Mouse (Mus musculus) gastrocnemius, adult 2 months (tissue): Measurements from ENCODE around the gene Scfd2. TPM values are rescaled to one million over a fixed set of nuclear protein-coding genes. Genes with fewer than 3 reads are reported as not detected.

Experiments used
- DNase-seq: peaks from one replicate; pipeline ENCODE4 v3.0.0; 2022
- H3K27ac ChIP-seq: fragments of 200-600 bp; 2 replicates; pipeline ENCODE4 v1.8.1; 2022; ENCODE audit warnings: mild to moderate bottlenecking
- H3K4me3 ChIP-seq: fragments of 200-600 bp; 2 replicates; pipeline ENCODE4 v1.8.1; 2022; ENCODE audit warnings: mild to moderate bottlenecking, moderate library complexity
- CTCF ChIP-seq: fragments of 200-600 bp; IDR thresholded peaks from 2 replicates; pipeline ENCODE4 v1.8.1; 2022; ENCODE audit warnings: antibody characterized with exemption, mild to moderate bottlenecking, moderate library complexity
- intact Hi-C: fragments of 180-260 bp; cut with DNase I; formaldehyde crosslinking; loops from one replicate; pipeline ENCODE4 v1.15.1; 2025
- total RNA-seq, 2 experiments: library from RNA; stranded (reverse); gene quantifications; 2 replicates each; pipeline ENCODE4 v1.2.3; 2021

The Scfd2 gene
- total RNA-seq, 2 experiments from 2014 or later = 10.3 to 11.7 TPM

- H3K27ac ChIP-seq = no peak overlapping the region
- intact Hi-C loops = no loop called here
These were observed 301.7 kb downstream of the Scfd2 start for GRCm38 (mm10) chr5:74229775-74230413.

DNA sequence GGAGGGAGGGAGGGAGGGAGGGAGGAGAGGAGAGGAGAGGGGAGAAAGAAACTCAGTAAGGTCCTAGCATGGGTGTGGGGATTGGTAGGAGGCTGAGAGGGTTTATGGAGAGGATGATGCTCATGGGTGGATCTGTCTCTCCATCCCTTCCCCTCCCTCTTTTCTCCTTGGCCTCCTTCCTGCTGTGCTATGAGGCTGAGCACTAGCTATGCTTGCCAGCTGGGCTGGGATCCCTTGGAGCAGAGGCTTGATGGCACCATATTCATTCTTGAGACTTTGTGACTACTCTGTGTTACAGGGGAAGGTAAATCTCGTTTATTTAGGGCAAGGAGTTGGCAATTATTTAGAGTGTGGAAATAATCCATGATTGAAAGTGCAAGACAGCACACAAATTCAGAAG is 302.6 kb downstream of the Scfd2 start:
- intact Hi-C loops = no loop called here
- Histone ChIP-seq H3K4me3 (no peak overlapping the region), H3K27ac (no peak overlapping the region)
- no peak for TF ChIP-seq CTCF
- no peak for DNase-seq

More at GRCm38 (mm10) chr5:74229775-74230413, 301.7 kb downstream of the Scfd2 start:
- no peak overlapping the region for H3K4me3 ChIP-seq
- no peak for DNase-seq
- no peak for TF ChIP-seq CTCF

DNA sequence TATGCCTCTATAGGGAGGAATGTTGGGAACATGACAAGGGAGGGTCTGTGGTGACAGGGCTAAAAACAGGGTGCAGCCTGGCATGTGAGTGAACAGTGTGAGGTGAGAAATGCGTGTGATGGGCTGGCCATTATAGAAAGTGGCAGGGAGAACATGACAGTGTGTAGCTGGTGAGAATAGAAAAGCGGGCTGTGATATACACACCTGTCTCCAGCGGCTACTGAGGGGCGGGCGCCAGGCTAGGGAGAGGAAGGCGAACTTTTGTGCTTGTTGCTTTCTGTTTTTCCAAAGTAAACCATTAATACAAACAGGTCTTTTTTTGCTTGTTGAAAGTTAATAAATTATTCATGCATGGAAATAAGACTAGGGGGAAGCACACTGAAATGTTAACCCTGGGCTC is 304.2 kb downstream of the Scfd2 start:
- H3K4me3 ChIP-seq = no peak overlapping the region
- TF ChIP-seq CTCF = no peak
- H3K27ac ChIP-seq = no peak overlapping the region
- no peak for DNase-seq
- intact Hi-C loops = no loop called here

DNA sequence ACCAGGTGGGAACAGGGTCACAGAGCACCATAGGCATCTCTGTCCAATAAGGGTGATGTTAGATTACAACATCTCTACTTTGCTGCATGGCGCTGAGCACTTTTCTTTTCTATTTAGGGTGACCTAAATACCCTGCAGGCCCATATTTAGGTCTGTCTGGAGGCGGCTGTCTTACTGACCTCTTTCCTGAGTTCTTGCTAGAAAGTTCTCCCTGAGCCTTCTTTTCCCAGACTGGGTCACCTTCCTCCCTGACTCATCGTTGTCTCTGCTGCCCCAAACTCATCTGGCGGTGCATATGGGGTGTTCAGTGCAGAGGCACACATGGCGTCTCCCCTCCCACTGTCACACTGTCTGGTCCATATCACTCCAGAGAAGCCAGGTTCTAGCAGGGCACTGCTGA is 305.4 kb downstream of the Scfd2 start:
- no peak overlapping the region for H3K27ac ChIP-seq
- DNase-seq = no peak
- H3K4me3 ChIP-seq = no peak overlapping the region
- intact Hi-C loops = no loop called here
- TF ChIP-seq CTCF = no peak

GRCm38 (mm10) chr5:74224480-74224879 is 307.1 kb downstream of the Scfd2 start:
- no peak for DNase-seq

DNA sequence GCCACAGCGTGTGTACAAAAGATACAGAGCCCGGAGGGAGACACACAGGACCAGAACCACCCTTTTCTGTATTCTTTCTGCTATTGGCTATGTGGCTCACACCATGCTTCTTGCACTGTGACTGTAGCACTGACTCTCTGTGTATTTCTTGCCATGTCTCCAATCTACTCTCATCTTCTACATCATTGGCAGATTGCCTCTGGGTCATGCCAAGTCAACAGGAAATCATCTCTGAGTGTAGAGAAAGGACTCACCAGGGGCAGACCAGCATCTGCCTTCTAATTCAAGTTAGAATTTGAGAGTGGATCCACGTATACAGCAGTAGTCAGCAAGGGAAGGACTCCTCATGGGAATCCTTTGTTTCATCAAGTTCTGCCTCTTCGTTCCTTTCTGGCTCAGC is 308.9 kb downstream of the Scfd2 start:
- Histone ChIP-seq H3K4me3 (no peak overlapping the region), H3K27ac (no peak overlapping the region; the same call in 1 of the 2 replicates)
- DNase-seq = no peak
- intact Hi-C loops = no loop called here
- no peak for TF ChIP-seq CTCF

More at GRCm38 (mm10) chr5:74224480-74224879, 307.1 kb downstream of the Scfd2 start:
- TF ChIP-seq CTCF = no peak
- H3K27ac ChIP-seq = peak overlapping the region; percentile 48; the same call in 1 of the 2 replicates
- intact Hi-C loops = no loop called here
- no peak overlapping the region for H3K4me3 ChIP-seq

- H3K27ac ChIP-seq = no peak overlapping the region
- no peak for DNase-seq
- no peak for TF ChIP-seq CTCF
- no peak overlapping the region for H3K4me3 ChIP-seq
- intact Hi-C loops = no loop called here
These were observed 313.0 kb downstream of the Scfd2 start for GRCm38 (mm10) chr5:74218524-74218923.

GRCm38 (mm10) chr5:74215125-74215524 is 316.4 kb downstream of the Scfd2 start:
- H3K27ac ChIP-seq = no peak overlapping the region
- no peak for DNase-seq
- TF ChIP-seq CTCF = no peak
- intact Hi-C loops = no loop called here
- H3K4me3 ChIP-seq = peak overlapping the region; percentile 17; the same call in 1 of the 2 replicates

- Histone ChIP-seq H3K27ac (no peak overlapping the region), H3K4me3 (no peak overlapping the region)
- DNase-seq = no peak
- intact Hi-C loops = no loop called here
- TF ChIP-seq CTCF = no peak
These were observed 317.0 kb downstream of the Scfd2 start for GRCm38 (mm10) chr5:74214501-74215110.

GRCm38 (mm10) chr5:74211346-74211745 is 320.2 kb downstream of the Scfd2 start:
- intact Hi-C loops = no loop called here
- Histone ChIP-seq H3K4me3 (no peak overlapping the region), H3K27ac (0 out of 2 replicates have a peak overlapping the region, but pooled peaks have one; percentile 12)
- no peak for TF ChIP-seq CTCF
- no peak for DNase-seq

DNA sequence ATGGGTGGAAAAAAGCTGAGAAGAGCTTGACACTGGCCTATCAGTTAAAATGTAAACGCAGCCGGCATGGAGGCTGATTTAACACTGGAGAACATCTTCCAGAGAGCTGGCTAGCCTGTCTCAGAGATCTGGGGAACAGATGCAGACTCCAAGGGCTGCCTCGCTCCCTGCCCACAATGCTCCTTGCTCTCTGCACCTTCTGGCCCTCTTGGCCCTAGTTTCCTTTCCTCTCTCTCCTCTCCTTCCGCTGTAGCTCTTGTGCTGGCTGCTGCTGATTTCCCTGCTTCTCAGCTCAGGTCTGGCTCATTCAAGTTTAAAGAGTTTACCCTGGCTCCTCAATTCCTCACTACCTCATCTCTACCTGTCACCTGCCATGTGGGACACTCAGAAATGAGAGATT is 321.9 kb downstream of the Scfd2 start:
- TF ChIP-seq CTCF = no peak
- Histone ChIP-seq H3K4me3 (no peak overlapping the region), H3K27ac (no peak overlapping the region)
- no peak for DNase-seq
- intact Hi-C loops = no loop called here

- no peak for TF ChIP-seq CTCF
- intact Hi-C loops = no loop called here
- 0 out of 2 replicates have a peak overlapping the region, but pooled peaks have one; percentile 77 for H3K27ac ChIP-seq
- H3K4me3 ChIP-seq = no peak overlapping the region
- no peak for DNase-seq
These were observed 323.1 kb downstream of the Scfd2 start for GRCm38 (mm10) chr5:74208438-74208837.

DNA sequence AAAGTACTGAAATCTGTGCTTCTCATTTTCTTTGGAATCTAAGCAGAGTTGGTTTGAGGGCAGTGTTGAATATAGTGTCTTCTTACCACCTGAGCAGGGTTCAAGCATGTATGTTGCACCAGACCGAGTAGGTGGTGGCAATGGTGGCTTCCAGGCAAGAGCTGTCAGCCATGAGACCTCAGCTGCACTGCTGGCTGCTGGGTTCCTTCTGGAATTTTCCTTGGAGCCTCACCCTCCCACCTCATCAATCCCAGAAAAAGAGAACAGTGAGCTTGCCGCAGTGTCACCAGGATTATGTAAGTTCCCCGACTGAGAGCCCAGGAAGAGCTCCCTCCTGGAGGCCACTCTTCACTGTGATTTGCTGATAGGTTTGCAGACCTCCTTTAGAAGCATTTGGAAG is 324.4 kb downstream of the Scfd2 start:
- peak overlapping the region; percentile 77 for H3K27ac ChIP-seq
- intact Hi-C loops = no loop called here
- no peak for DNase-seq
- H3K4me3 ChIP-seq = no peak overlapping the region
- TF ChIP-seq CTCF = no peak

DNA sequence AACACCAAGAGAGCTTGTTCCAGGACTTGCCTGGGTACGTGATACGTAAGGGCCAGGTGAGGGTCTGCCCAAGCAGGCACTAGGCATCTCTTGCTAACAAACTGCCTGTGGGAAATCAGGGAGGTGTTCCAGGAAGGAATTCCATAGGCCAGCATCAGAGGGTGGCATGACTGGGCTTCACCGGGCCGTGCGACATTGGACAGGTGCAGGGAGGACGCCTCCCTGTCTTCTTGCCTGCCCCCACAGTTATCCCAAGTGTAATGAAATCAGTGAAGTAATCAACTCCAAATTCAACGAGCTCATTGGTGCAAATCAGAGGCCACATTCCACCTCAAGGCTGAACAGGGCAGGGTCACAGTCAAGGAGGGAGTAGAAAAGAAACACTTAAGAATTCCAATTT is 324.9 kb downstream of the Scfd2 start:
- H3K27ac ChIP-seq = peak overlapping the region; percentile 77

More for the DNA sequence above, 324.9 kb downstream of the Scfd2 start:
- no peak overlapping the region for H3K4me3 ChIP-seq
- intact Hi-C loops = no loop called here
- TF ChIP-seq CTCF = no peak
- DNase-seq = no peak
